Mouse (Mus musculus) kidney, postnatal 36 days (tissue): Measurements from ENCODE around the gene Zp3.

Source experiments
- DNase-seq, 2 experiments: peaks; one replicate each; pipeline ENCODE4 v3.0.0; 2021 to 2022; ENCODE audit warnings: mixed read lengths in 2 of 2

Zp3 gene

GRCm38 (mm10) chr5:135962492-135963279 is 17.2 kb upstream of the Zp3 start:
- peak; percentile 99 to 100 for DNase-seq

GRCm38 (mm10) chr5:135963280-135963627 is 16.6 kb upstream of the Zp3 start:
- no peak for DNase-seq

GRCm38 (mm10) chr5:135965501-135965930 is 14.4 kb upstream of the Zp3 start:
- peak; percentile 39 to 72 for DNase-seq

- peak in 1 of 2 experiments; percentile 46 for DNase-seq
Observed at GRCm38 (mm10) chr5:135966866-135967265, 13.0 kb upstream of the Zp3 start.

- DNase-seq, result peak; percentile 42 to 82
Observed at GRCm38 (mm10) chr5:135968781-135969180, 11.1 kb upstream of the Zp3 start.

- no peak for DNase-seq
Observed at GRCm38 (mm10) chr5:135970247-135970646, 9.7 kb upstream of the Zp3 start.

GRCm38 (mm10) chr5:135971876-135972275 is 8.0 kb upstream of the Zp3 start:
- DNase-seq, result no peak

- DNase-seq, result no peak
Observed at GRCm38 (mm10) chr5:135974365-135974764, 5.5 kb upstream of the Zp3 start, which contains the start of gene Ssc4d. Gene Ssc4d (minus strand): TSS chr5:135974531.

- DNase-seq, result no peak
Observed at GRCm38 (mm10) chr5:135975893-135976668, 3.8 kb upstream of the Zp3 start.

GRCm38 (mm10) chr5:135979381-135979780 is 518 bp upstream of the Zp3 start:
- DNase-seq, result no peak

- DNase-seq, result peak; percentile 55 to 80
Observed at GRCm38 (mm10) chr5:135982398-135982797, 2.5 kb downstream of the Zp3 start.

- DNase-seq, result no peak
Observed at GRCm38 (mm10) chr5:135984546-135985044, 4.7 kb downstream of the Zp3 start.

GRCm38 (mm10) chr5:135987248-135987647 is 7.3 kb downstream of the Zp3 start:
- DNase-seq, result no peak

GRCm38 (mm10) chr5:135990601-135991000 is 10.7 kb downstream of the Zp3 start:
- DNase-seq, result no peak

GRCm38 (mm10) chr5:135993381-135993965 is 13.6 kb downstream of the Zp3 start:
- DNase-seq, result peak; percentile 32 to 47

GRCm38 (mm10) chr5:135994335-135994724 is 14.4 kb downstream of the Zp3 start:
- no peak for DNase-seq

GRCm38 (mm10) chr5:135994725-135995687 is 15.1 kb downstream of the Zp3 start, which contains the start of gene Dtx2:
Gene Dtx2 (plus strand): TSS chr5:135994800.
- DNase-seq, result peak; percentile 93 to 94

- no peak for DNase-seq
Observed at GRCm38 (mm10) chr5:135996162-135996561, 16.3 kb downstream of the Zp3 start.

GRCm38 (mm10) chr5:136001222-136001621 is 21.3 kb downstream of the Zp3 start:
- DNase-seq, result no peak

- DNase-seq, result no peak
Observed at GRCm38 (mm10) chr5:136002325-136002724, 22.4 kb downstream of the Zp3 start.

- DNase-seq, result no peak
Observed at GRCm38 (mm10) chr5:136002751-136003151, 22.9 kb downstream of the Zp3 start.

GRCm38 (mm10) chr5:136004537-136004936 is 24.6 kb downstream of the Zp3 start:
- DNase-seq, result no peak
